Mouse (Mus musculus): ENCODE data around the gene Nsl1.

- TF ChIP-seq TCF12 (IDR thresholded peaks at IDR 0.05; ENCODE audit: insufficient read depth, poor library complexity, severe bottlenecking), result no peak
- no peak for TF ChIP-seq MYOD1 (IDR thresholded peaks at IDR 0.05; ENCODE audit: control insufficient read depth in 1 of 3, insufficient read length in 2 of 3, low read depth in 2 of 3)
- TF ChIP-seq POLR2A (IDR thresholded peaks at IDR 0.05; ENCODE audit: insufficient read length, low read depth), result no peak
- TF ChIP-seq POLR2AphosphoS2 (IDR thresholded peaks at IDR 0.05; ENCODE audit: insufficient read length, low read depth), result no peak
- TF ChIP-seq SRF (IDR thresholded peaks at IDR 0.05; ENCODE audit: control insufficient read depth, insufficient read length, low read depth), result no peak
- no peak for TF ChIP-seq USF1 (IDR thresholded peaks at IDR 0.05; ENCODE audit: low read depth)
- TF ChIP-seq MAX (IDR thresholded peaks at IDR 0.05; ENCODE audit: low read depth), result no peak
- TF ChIP-seq E2F4 (IDR thresholded peaks at IDR 0.05; ENCODE audit: insufficient read depth), result no peak
- TF ChIP-seq MYOG (IDR thresholded peaks at IDR 0.05; ENCODE audit: control insufficient read depth in 1 of 3, insufficient read depth in 1 of 3, insufficient read length in 2 of 3, low read depth in 2 of 3), result no peak
- TF ChIP-seq TCF3 (IDR thresholded peaks at IDR 0.05; ENCODE audit: insufficient read length, low read depth), result no peak
Observed at GRCm38 (mm10) chr1:191086304-191086878, 23.6 kb downstream of the Nsl1 start.

Data from myocyte (in vitro differentiated cells).